Mouse (Mus musculus): ENCODE measurements around the gene Mtmr11. TPM values are rescaled to one million over a fixed set of nuclear protein-coding genes. Genes with fewer than 3 reads are reported as not detected.
A peak's percentile ranks its signal among the peaks of the same experiment; 100 is the strongest.

Mtmr11 gene
- total and polyA plus RNA-seq, 3 experiments = 0.81 to 2.5 (median 0.83) TPM

GRCm38 (mm10) chr3:96170976-96171545, 9.3 kb downstream of the Mtmr11 start:
- no peaks in the 10 kb centered on the region for H3K9me3 ChIP-seq (replicated peaks; ENCODE audit: low read length)
- in situ Hi-C loops (cut with MboI; ENCODE audit: low pct_ligation_motif_present, low pct_unique_long_range_greater_than_20kb, low sequenced_read_pairs) (no loop called here), dilution Hi-C loops (cut with MboI; ENCODE audit: extremely low pct_ligation_motif_present, extremely low pct_unique_long_range_greater_than_20kb, low sequenced_read_pairs) (no loop called here)
- H3K4me2 ChIP-seq (ENCODE audit: insufficient read depth, low read depth, poor library complexity, severe bottlenecking) = peak overlapping the region; percentile 96
- peak overlapping the region; percentile 65 to 99 (median 96) for H3K4me3 ChIP-seq (replicated peaks in 1 of 3; ENCODE audit: low read depth in 2 of 3, low read length in 2 of 3, poor library complexity in 1 of 3)
- DNase-seq (ENCODE audit: extremely low read depth) = no peak
- H3K4me1 ChIP-seq (ENCODE audit: control insufficient read depth in 1 of 2, insufficient read depth in 2 of 2) = peaks cover 8 to 43% of the 10 kb centered on the region in 2 experiments
- no peak for TF ChIP-seq SMC3 (IDR thresholded peaks at IDR 0.05; ENCODE audit: low read depth, low read length)
- peak; percentile 35 for TF ChIP-seq POLR2A (IDR thresholded peaks at IDR 0.05; ENCODE audit: low read depth, low read length)
- TF ChIP-seq ZC3H11A (IDR thresholded peaks at IDR 0.05; ENCODE audit: low read depth, low read length) = no peak
- TF ChIP-seq KAT2A (IDR thresholded peaks at IDR 0.05; ENCODE audit: insufficient replicate concordance, low read length) = no peak
- no peak for TF ChIP-seq PAX5 (IDR thresholded peaks at IDR 0.05; ENCODE audit: low read length)
- TF ChIP-seq IRF4 (IDR thresholded peaks at IDR 0.05; ENCODE audit: low read depth, low read length) = 0 out of 2 replicates have a peak, but pooled peaks have one; percentile 11
- no peak; the same call in 1 of the 2 replicates for TF ChIP-seq HCFC1 (IDR thresholded peaks at IDR 0.05; ENCODE audit: low read depth, low read length)
- no peak for TF ChIP-seq JUND (conservative IDR thresholded peaks at IDR 0.05; ENCODE audit: low read depth, low read length)
- no peak for TF ChIP-seq EP300 (IDR thresholded peaks at IDR 0.05; ENCODE audit: low read length)
- no peak for TF ChIP-seq BHLHE40 (IDR thresholded peaks at IDR 0.05; ENCODE audit: low read depth, low read length)
- no peak for TF ChIP-seq USF2 (conservative IDR thresholded peaks at IDR 0.05; ENCODE audit: low read depth, low read length)
- TF ChIP-seq MYC (IDR thresholded peaks at IDR 0.05; ENCODE audit: low read depth, low read length) = no peak
- TF ChIP-seq MAX (IDR thresholded peaks at IDR 0.05; ENCODE audit: low read length) = no peak
- peak in 1 of 2 experiments; percentile 11; a peak in 1 of 4 replicates for TF ChIP-seq CTCF (conservative IDR thresholded peaks at IDR 0.05 in 1 of 2, IDR thresholded peaks at IDR 0.05 in 1 of 2; ENCODE audit: low read depth in 2 of 2, low read length in 2 of 2)
- TF ChIP-seq SIN3A (IDR thresholded peaks at IDR 0.05; ENCODE audit: low read length) = no peak; the same call in 1 of the 2 replicates
- no peak for TF ChIP-seq NELFE (IDR thresholded peaks at IDR 0.05; ENCODE audit: low read depth, low read length)
- no peak overlapping the region; the same call in 1 of the 2 replicates for H3K27ac ChIP-seq (ENCODE audit: insufficient read depth, low read depth)
- H3K27me3 ChIP-seq (replicated peaks) = no peaks in the 10 kb centered on the region
- peak overlapping the region; percentile 98 for H3K9ac ChIP-seq (ENCODE audit: insufficient read depth, low read depth)
- H3K36me3 ChIP-seq (replicated peaks in 1 of 2; ENCODE audit: control insufficient read depth in 1 of 2, insufficient read depth in 1 of 2, low read length in 1 of 2) = peaks cover 27 to 51% of the 10 kb centered on the region in 2 experiments
- H3K79me2 ChIP-seq (replicated peaks; ENCODE audit: control insufficient read depth, extremely low read depth, insufficient read depth, poor library complexity, severe bottlenecking) = peaks cover 37% of the 10 kb centered on the region

GRCm38 (mm10) chr3:96171583-96172196, 9.9 kb downstream of the Mtmr11 start:
- H3K4me3 ChIP-seq (replicated peaks in 1 of 3; ENCODE audit: low read depth in 2 of 3, low read length in 2 of 3, poor library complexity in 1 of 3) = peak overlapping the region; percentile 65 to 99 (median 96)
- peaks cover 8 to 47% of the 10 kb centered on the region in 2 experiments for H3K4me1 ChIP-seq (ENCODE audit: control insufficient read depth in 1 of 2, insufficient read depth in 2 of 2)
- peak overlapping the region; percentile 96 for H3K4me2 ChIP-seq (ENCODE audit: insufficient read depth, low read depth, poor library complexity, severe bottlenecking)
- peak overlapping the region; percentile 98 for H3K9ac ChIP-seq (ENCODE audit: insufficient read depth, low read depth)
- peaks cover 37% of the 10 kb centered on the region for H3K79me2 ChIP-seq (replicated peaks; ENCODE audit: control insufficient read depth, extremely low read depth, insufficient read depth, poor library complexity, severe bottlenecking)
- peaks cover 33 to 57% of the 10 kb centered on the region in 2 experiments for H3K36me3 ChIP-seq (replicated peaks in 1 of 2; ENCODE audit: control insufficient read depth in 1 of 2, insufficient read depth in 1 of 2, low read length in 1 of 2)
- H3K27me3 ChIP-seq (replicated peaks) = no peaks in the 10 kb centered on the region
- H3K9me3 ChIP-seq (replicated peaks; ENCODE audit: low read length) = no peaks in the 10 kb centered on the region
- no peak for DNase-seq (ENCODE audit: extremely low read depth)
- no peak for TF ChIP-seq BHLHE40 (IDR thresholded peaks at IDR 0.05; ENCODE audit: low read depth, low read length)
- TF ChIP-seq KAT2A (IDR thresholded peaks at IDR 0.05; ENCODE audit: insufficient replicate concordance, low read length) = no peak
- TF ChIP-seq RAD21 (IDR thresholded peaks at IDR 0.05; ENCODE audit: low read depth, low read length) = no peak
- no peak for TF ChIP-seq MAZ (IDR thresholded peaks at IDR 0.05; ENCODE audit: low read depth, low read length)
- in situ Hi-C loops (cut with MboI; ENCODE audit: low pct_ligation_motif_present, low pct_unique_long_range_greater_than_20kb, low sequenced_read_pairs) = no loop called here
- H3K27ac ChIP-seq (ENCODE audit: insufficient read depth, low read depth) = peak overlapping the region; percentile 94
- dilution Hi-C loops (cut with MboI; ENCODE audit: extremely low pct_ligation_motif_present, extremely low pct_unique_long_range_greater_than_20kb, low sequenced_read_pairs) = no loop called here

All from CH12.LX (cell line).